Mouse (Mus musculus): ENCODE measurements around the gene Pde9a.

Pde9a gene

DNA sequence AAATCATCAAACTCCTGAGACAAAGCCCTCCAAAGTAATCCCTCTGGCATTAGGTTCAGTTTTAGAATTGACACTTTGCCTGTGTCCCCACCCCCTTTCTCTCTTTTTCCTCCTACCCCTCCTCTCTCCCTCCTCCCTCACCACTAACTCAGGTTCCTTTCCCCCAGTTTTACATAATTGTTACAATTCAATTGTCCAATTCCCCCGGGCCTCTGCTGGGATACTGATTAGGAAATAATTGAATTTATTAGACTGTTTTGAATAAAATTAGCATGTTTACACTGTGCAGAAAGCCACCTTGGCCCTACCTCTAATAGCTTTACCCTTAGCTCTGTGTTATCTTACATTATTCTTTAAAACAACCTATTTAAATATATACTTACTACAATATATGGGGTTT is 128.7 kb downstream of the Pde9a start:
- no peak for DNase-seq (ENCODE audit: low spot score)

- no peak for DNase-seq (ENCODE audit: low spot score)
These were observed 133.4 kb downstream of the Pde9a start for GRCm38 (mm10) chr17:31519344-31519945.

DNA sequence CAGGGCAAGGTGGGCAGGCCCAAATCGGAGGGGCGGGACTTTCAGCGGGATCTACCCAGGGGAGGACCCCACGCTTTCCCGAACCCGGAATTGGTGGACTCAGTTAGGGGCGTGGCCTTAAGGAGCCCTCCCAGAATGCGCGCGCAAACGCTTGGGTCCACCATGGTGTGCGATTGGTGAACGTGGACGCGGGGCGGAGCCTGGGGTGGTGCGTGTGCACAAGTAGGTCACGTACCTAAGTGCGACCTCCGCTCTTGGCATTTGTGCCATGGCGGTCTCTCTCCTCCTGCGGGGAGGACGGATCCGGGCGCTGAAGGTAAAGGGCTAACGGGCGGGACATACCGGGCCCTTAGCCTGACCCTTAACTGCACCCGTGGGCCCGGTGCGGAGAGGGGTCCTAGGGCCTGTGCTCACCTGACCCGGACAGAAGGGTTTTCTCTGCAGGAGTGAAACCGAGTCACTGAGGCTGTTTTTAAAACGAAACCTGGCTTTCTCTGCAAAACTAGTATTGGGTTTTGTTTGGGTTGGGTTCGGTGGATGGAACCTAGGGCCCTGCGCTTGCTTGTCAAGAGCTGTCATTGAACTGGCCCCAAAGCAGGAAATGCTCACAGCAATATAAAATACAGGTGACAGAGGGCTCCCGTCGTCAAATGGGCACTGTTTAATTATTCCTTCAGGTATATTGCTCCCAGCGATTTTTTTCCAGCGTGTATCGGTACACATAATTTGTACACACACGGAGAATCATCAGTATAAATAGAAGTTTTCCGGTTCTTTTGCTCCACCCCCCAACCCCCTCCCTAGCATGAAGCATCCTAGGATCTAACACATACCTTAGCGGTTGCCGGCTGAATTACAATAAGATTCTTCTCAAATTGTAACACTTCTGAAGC is 134.2 kb downstream of the Pde9a start, which contains the start of the genes Wdr4 and Ndufv3:
Gene Wdr4 (minus strand): TSS at position 35 of the 893 bp plus-strand sequence.
Gene Ndufv3 (plus strand): TSS at position 170 of the 893 bp plus-strand sequence.
- peak; percentile 98 for DNase-seq (ENCODE audit: low spot score)

DNA sequence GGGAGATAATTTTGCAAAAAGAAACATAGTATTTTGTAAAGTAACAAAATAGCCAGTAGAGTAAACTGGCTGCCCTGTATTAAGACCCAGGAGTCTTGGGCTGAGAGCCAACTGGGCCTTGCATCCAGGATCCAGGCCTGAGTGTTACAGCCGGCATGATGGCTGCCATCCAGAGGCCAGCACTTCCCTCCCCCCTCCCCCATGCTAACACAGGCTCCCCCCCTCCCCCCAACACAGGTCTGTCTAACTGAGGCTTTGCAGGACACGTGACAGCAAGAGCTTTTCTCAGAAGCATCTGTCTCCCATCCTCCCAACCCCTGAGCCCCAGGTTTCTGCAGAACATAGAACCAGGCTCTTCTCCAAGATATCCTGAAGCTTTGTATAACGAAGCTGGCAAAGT is 134.9 kb downstream of the Pde9a start:
- peak; percentile 40 for DNase-seq (ENCODE audit: low spot score)

GRCm38 (mm10) chr17:31521948-31522347 is 135.9 kb downstream of the Pde9a start:
- DNase-seq (ENCODE audit: low spot score) = no peak

DNA sequence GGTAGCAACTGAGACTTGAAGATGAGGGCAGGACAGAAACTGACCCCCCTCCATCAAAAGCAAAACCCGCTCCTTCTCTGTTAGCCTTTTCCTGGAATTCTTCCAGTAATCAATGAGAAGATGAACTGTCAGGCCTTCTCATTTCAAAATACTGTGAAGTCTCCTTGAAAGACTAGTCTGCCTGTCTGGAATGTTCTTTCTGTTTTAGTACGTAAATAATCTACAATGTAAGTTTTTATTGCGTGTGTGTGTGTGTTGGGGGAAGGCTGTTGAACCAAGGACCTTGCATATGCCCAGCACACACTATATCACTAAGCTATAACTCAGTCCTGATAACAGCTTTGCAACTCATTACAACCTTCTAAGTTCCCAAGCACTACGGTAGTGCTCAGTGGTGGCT is 139.1 kb downstream of the Pde9a start:
- no peak for DNase-seq (ENCODE audit: low spot score)

- no peak for DNase-seq (ENCODE audit: low spot score)
These were observed 139.8 kb downstream of the Pde9a start for GRCm38 (mm10) chr17:31525816-31526215.

All from ovary, postnatal 36 days (tissue).